ENCODE assay signal across 11 mouse cellular contexts in genomic region chr4:133804401-133805263, GRCm38 (mm10). TPM values are rescaled to one million over a fixed set of nuclear protein-coding genes. Genes with fewer than 3 reads are reported as not detected.
DNase-seq lines count a peak whose midpoint lies in the region; ATAC-seq and TF ChIP-seq lines count a peak whose summit lies in the region.
"Had no signal": no experiment of that assay in that cellular context is flagged by ENCODE, and none has a peak within 500 bp of the region (broad histone marks: within the 10 kb centered on the region; RNA-seq: fewer than 3 reads in every experiment).

No protein-coding gene starts in this region.

- no peaks in the 10 kb centered on the region for H3K36me3 ChIP-seq in lung, postnatal 0 days (ENCODE audit: insufficient read depth, low read length)
- no peaks in the 10 kb centered on the region for H3K36me3 ChIP-seq in forebrain, postnatal 0 days (ENCODE audit: insufficient read depth)
- H3K36me3 ChIP-seq: forebrain, embryonic 12.5 days; limb, embryonic 12.5 days had no signal

- H3K9ac ChIP-seq in lung, postnatal 0 days (replicated peaks; ENCODE audit: low read depth) = no peak overlapping the region
- no peak overlapping the region for H3K9ac ChIP-seq in forebrain, postnatal 0 days
- H3K9ac ChIP-seq: forebrain, embryonic 12.5 days; limb, embryonic 12.5 days had no signal

- DNase-seq in lung, postnatal 10 days = peak; percentile 32
- DNase-seq in lung, postnatal 0 days (ENCODE audit: low spot score) = no peak
- DNase-seq in monocyte, adult 2 months (ENCODE audit: low read depth in 1 of 2, low spot score in 2 of 2) = peak; percentile 60 to 61
- DNase-seq in thymus, postnatal 36 days = peak; percentile 53 to 64
- no peak for DNase-seq in cerebellum, postnatal 4 days (ENCODE audit: low spot score in 2 of 2)
- no peak for DNase-seq in forebrain, postnatal 0 days
- DNase-seq in left cerebral cortex, adult 8-10 months (ENCODE audit: low spot score in 2 of 2) = no peak
- DNase-seq: cerebellum, adult 9-11 months had no signal

- no peak overlapping the region for H3K27ac ChIP-seq in lung, postnatal 0 days (ENCODE audit: low read length)
- H3K27ac ChIP-seq in forebrain, postnatal 0 days (ENCODE audit: low read depth, low read length) = no peak overlapping the region
- H3K27ac ChIP-seq: forebrain, embryonic 12.5 days; limb, embryonic 12.5 days had no signal

- no peaks in the 10 kb centered on the region for H3K4me1 ChIP-seq in lung, postnatal 0 days (ENCODE audit: insufficient read depth, low read depth, low read length)
- H3K4me1 ChIP-seq in forebrain, postnatal 0 days (ENCODE audit: insufficient read depth) = no peaks in the 10 kb centered on the region
- H3K4me1 ChIP-seq: forebrain, embryonic 12.5 days; limb, embryonic 12.5 days had no signal

- no peak overlapping the region for H3K4me3 ChIP-seq in lung, postnatal 0 days (ENCODE audit: low read depth, low read length)
- no peak overlapping the region for H3K4me3 ChIP-seq in forebrain, postnatal 0 days (ENCODE audit: low read depth, low read length)
- H3K4me3 ChIP-seq: forebrain, embryonic 12.5 days; limb, embryonic 12.5 days had no signal

- no peak overlapping the region for H3K4me2 ChIP-seq in lung, postnatal 0 days (replicated peaks; ENCODE audit: low read depth, low read length)
- no peak overlapping the region for H3K4me2 ChIP-seq in forebrain, postnatal 0 days (ENCODE audit: low read depth)
- H3K4me2 ChIP-seq: forebrain, embryonic 12.5 days; limb, embryonic 12.5 days had no signal

- no peak for TF ChIP-seq CTCF in lung, postnatal 0 days (IDR thresholded peaks at IDR 0.05)
- no peak for TF ChIP-seq CTCF in forebrain, postnatal 0 days (IDR thresholded peaks at IDR 0.05; ENCODE audit: low read depth)

- H3K9me3 ChIP-seq in lung, postnatal 0 days (ENCODE audit: low read length) = no peaks in the 10 kb centered on the region
- H3K9me3 ChIP-seq in forebrain, postnatal 0 days (ENCODE audit: low read length) = no peaks in the 10 kb centered on the region
- H3K9me3 ChIP-seq: forebrain, embryonic 12.5 days; limb, embryonic 12.5 days had no signal

- 66% methylated on average over 15 of the region's 15 CpGs for WGBS in lung, postnatal 0 days
- WGBS in forebrain, postnatal 0 days = 71% methylated on average over 15 of the region's 15 CpGs

- TF ChIP-seq EP300 in lung, postnatal 0 days (IDR thresholded peaks at IDR 0.05) = no peak

- no peak for ATAC-seq in lung, postnatal 0 days
- peak; percentile 94 for ATAC-seq in granulocyte monocyte progenitor cell, adult 5-6 weeks (replicated peaks; ENCODE audit: poor library complexity, severe bottlenecking)
- ATAC-seq in forebrain, postnatal 0 days = no peak

- no peaks in the 10 kb centered on the region for H3K27me3 ChIP-seq in lung, postnatal 0 days (replicated peaks; ENCODE audit: insufficient read depth, low read length)
- H3K27me3 ChIP-seq in forebrain, postnatal 0 days (ENCODE audit: insufficient read depth, low read length) = no peaks in the 10 kb centered on the region
- H3K27me3 ChIP-seq: forebrain, embryonic 12.5 days; limb, embryonic 12.5 days had no signal

RNA-seq across cellular contexts. Expression of gene Arid1a, which starts 48.1 kb away (rescaled TPM):
- polyA plus RNA-seq in lung, postnatal 0 days (2015; fragmentation: Nextera tagmentation; extraction: Ambion mirVana) = 13.7 and 18.6 TPM in 2 replicates
- 125 and 153 TPM in 2 replicates for total RNA-seq in granulocyte monocyte progenitor cell, adult 5-6 weeks (2014; fragmentation: Nextera tagmentation)
- 26.6 and 33.2 TPM in 2 replicates for total RNA-seq in granulocyte monocyte progenitor cell, adult 5-6 weeks (2017)
- total RNA-seq in forebrain, postnatal 0 days (2014; rRNA removed) = 36.2 and 51.0 TPM in 2 replicates
- 12.7 and 19.3 TPM in 2 replicates for polyA plus RNA-seq in forebrain, postnatal 0 days (2015; fragmentation: Nextera tagmentation; extraction: Ambion mirVana)
- 10 to 100 TPM; 86.3 to 93.9 (median 90.7) TPM for total RNA-seq in left cerebral cortex, adult 8-10 months (2022)

Comparison
In these comparisons a context has a peak if more than half of its experiments do, and no peak if none do; other contexts are left out.
1. DNase-seq: peak in lung, postnatal 10 days (single experiment), monocyte, adult 2 months (2 of 2) and thymus, postnatal 36 days (2 of 2); none in lung, postnatal 0 days (single experiment), cerebellum, postnatal 4 days (0 of 2), forebrain, postnatal 0 days (single experiment) and left cerebral cortex, adult 8-10 months (0 of 2).